Mouse (Mus musculus): ENCODE measurements around the gene Foxa3.
"Not testable (repeated sequence)": the region's sequence is repeated elsewhere in the genome, so short reads cannot be mapped to it uniquely, and the experiment has no call there.

Foxa3 gene

DNA sequence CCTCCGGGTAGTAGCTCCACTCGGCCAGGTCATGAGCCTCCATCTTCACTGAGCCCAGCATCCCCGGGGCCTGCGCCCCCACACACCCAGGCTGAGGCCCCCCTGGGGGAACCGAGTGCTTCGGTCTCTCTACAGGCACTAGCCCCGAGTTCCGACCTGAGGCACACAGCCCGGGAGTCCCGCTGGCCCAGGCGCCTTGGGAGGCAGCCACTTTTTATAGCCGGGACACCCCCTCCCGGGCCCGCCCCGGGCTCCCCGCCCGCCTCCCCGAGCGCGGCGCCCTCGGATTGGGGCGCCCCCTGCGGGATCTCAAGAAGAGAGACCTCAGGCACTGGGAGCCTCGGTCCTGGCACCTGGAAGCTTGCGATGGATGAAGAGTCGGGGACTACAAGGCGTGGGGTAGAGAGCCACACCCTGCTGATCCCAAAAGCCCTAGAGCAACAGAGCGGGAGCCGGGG lies at the start of gene Foxa3:
Foxa3 (minus strand) TSS at position 182 of the 458 bp plus-strand sequence.
- no peak for DNase-seq (ENCODE audit: low spot score)

DNA sequence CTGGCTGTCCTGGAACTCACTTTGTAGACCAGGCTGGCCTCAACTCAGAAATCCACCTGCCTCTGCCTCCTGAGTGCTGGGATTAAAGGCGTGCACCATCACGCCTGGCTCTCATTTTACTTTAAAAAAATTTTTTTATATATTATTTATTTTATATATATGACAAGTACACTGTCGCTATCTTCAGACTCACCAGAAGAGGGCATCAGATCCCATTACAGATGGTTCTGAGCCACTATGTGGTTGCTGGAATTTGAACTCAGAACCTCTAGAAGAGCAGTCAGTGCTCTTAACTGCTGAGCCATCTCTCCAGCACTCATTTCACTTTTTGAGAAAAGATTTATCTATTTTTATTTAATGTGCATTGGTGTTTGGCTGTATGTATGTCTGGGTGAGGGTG lies 47.7 kb upstream of the Foxa3 start:
- not testable (repeated sequence) for DNase-seq (ENCODE audit: low spot score)

DNA sequence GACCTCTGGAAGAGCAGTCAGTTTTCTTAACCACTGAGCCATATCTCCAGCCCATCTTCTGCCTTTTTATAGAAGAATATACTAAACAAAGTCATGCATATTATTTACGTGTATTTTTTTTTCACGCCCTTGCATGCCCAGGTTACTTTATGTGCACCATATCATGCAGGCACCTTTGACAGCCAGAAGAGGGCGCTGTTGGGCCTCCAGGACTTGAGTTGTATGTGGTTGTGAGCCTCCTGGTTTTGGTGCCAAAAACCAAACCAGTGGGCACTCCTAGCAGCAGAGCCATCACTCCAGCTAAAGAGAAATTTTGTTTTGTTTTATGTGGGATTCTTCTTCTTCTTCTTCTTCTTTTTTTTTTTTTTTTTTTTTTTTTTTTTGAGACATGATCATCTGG lies 46.2 kb upstream of the Foxa3 start:
- no peak for DNase-seq (ENCODE audit: low spot score)

DNA sequence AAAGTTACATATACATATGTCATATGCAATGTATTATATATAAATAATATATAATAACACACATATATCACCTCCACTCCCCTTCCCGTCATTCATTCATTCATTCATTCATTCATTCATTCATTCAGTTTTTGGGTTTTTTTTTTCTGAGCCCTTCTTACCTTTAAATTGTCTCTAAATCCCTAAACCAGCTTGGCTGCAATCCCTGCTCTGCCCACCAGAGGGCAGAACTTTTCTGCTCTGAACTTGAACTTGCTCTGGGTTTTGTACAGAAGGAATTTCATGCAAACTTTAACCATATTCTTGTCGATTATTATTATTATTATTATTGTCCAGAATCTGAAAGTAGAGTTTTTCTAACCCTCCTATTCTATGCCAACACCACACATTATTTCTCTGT lies 45.4 kb upstream of the Foxa3 start:
- DNase-seq (ENCODE audit: low spot score), result no peak

DNA sequence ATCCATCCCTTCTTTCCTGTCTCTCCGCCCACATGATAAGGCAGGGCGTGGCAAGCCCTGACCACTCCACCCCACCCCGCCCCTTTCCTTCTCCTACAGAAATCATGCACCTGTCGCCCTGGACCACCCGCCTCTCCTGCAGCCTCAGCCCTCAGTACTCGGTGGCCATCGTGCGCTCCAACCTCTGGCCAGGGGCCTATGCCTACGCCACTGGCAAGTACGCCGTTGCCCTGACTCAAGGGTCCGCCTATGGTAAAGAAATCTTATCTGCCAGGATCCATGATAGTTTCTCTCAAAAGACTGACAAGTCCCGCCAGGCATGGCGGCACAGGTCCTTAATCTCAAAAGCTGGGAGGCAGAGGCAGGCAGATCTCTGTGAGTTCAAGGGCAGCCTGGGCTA lies 44.6 kb upstream of the Foxa3 start:
- DNase-seq (ENCODE audit: low spot score), result no peak

DNA sequence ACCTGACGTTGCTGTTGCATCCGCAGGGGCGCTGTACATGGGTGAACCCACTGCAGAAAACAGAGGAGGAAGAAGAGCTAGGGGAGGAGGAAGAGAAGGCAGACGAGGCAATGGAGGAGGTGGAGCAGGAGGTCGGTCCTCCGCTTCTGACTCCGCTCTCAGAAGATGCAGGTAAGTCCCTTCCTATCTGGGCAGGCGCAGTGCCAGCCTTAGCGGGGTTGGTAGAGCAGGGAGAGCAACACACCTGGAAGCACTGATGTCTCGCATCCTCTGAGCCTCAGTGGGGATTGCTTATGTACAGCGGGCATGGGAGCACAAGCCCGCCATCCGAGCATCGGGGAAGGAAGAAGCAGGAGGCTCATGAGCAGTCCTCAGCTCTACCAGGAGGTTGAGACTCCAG lies 43.7 kb upstream of the Foxa3 start:
- no peak for DNase-seq (ENCODE audit: low spot score)

DNA sequence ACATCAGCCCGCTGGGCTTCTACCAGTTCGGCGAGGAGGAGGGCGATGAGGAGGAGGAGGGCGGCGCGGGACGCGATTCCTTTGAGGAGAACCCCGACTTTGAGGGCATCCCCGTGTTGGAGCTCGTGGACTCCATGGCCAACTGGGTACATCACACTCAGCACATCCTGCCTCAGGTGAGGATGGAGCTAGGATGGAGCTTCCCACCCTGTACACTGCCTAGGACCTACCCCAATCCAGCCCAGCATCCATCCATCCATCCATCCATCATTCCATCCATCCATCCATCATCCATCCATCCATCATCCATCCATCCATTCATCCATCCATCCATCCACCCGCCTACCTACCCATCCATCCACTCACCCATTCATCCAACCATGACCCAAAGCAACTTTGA lies 42.6 kb upstream of the Foxa3 start:
- no peak for DNase-seq (ENCODE audit: low spot score)

DNA sequence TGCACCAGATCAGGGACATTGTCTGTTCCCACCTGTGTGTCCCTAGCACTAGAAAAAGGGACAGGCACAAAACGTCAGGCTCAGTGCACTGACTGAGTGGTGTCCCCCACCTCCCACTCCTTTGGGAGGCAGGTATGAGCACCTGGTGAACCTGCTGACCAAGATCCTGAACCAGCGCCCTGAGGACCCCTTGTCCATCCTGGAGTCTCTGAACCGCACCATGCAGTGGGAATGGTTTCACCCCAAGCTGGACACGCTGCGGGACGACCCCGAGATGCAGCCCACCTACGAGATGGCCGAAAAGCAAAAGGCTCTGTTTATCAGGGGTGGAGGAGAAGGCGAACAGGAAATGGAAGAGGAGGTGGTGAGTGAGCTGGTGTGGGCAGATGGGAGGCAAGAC lies 34.1 kb upstream of the Foxa3 start:
- no peak for DNase-seq (ENCODE audit: low spot score)

DNA sequence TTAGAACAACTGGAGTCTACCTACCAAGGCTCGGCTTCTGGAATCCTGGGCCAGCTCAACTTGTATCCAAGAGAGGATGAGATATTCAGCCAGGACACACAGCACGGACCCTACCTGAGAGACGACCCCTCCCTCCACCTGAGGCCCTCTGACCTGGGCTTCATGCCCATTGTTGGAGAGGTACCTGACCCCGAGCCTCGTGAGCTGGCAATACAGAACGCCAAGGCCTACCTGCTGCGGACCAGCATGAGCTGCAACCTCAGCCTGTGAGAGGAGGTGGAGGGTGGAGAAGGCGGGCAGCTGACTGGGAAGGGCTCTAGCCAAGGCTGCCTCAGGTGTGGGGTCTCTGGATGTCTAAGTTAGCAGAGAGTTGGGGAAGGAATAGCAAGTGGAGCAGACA lies 31.8 kb upstream of the Foxa3 start:
- no peak for DNase-seq (ENCODE audit: low spot score)

DNA sequence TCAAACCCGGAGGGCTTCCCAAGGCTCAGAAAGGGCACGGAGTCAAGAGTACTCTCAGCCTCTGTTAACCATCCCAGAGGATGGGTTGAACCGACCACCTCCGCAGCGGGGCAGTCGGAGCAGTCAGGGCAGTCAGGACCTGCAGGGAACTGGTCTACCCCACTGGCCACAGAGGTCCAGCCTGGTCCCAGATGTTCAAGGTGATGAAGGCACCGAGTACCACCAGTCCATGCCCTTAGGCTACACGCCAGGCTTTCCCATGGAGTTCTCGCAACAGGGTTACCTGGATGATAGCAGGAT lies 31.4 kb upstream of the Foxa3 start:
- DNase-seq (ENCODE audit: low spot score), result no peak

DNA sequence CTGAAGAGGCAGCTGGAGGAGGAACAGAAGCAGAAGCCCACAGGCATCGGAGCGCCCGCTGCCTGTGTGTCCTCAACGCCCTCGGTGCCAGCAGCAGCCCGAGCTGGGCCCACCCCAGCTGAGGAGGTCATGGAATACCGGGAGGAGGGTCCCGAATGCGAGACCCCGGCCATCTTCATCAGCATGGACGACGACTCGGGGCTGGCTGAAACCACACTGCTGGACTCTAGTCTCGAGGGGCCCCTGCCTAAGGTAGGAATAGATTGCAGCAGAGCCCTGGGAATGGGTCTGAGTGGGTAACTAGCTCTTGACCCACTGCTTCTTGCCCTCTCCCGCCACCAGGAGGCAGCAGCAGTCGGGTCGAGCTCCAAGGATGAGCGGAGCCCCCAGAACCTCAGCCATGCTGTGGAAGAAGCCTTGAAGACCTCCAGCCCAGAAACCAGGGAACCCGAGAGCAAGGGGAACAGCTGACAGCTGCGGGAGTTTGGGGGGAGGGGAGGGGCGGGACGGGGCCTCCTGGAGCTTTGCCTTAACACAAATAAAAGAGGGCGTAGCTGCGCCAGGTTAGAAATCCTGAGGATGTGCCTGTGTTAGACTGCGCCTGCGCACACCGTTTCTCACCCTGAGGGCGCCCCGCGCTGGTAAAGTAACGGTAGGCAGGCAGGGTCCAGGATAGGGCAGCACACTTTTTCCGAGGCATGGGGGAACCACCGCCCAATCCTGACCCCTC lies 30.9 kb upstream of the Foxa3 start, which contains the start of gene Rsph6a:
Rsph6a (plus strand) TSS at position 644 of the 730 bp plus-strand sequence.
- no peak for DNase-seq (ENCODE audit: low spot score)

DNA sequence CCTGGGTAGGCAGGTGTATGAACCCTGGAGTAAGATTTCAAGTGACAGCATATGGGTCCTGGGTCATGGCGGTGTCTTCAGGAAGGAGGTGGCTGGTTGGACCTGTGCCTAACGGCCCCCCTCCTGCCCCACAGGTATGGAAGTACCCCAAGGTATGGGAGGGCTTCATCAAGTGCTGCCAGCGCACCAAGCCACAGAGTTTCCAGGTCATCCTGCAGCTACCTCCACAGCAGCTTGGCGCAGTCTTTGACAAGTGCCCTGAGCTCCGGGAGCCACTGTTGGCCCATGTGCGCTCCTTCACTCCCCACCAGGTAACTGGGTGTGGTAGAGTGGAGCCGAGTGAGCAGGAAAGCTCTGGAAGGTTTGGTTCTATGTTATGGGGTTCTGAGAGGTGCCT lies 29.8 kb upstream of the Foxa3 start:
- DNase-seq (ENCODE audit: low spot score), result no peak

DNA sequence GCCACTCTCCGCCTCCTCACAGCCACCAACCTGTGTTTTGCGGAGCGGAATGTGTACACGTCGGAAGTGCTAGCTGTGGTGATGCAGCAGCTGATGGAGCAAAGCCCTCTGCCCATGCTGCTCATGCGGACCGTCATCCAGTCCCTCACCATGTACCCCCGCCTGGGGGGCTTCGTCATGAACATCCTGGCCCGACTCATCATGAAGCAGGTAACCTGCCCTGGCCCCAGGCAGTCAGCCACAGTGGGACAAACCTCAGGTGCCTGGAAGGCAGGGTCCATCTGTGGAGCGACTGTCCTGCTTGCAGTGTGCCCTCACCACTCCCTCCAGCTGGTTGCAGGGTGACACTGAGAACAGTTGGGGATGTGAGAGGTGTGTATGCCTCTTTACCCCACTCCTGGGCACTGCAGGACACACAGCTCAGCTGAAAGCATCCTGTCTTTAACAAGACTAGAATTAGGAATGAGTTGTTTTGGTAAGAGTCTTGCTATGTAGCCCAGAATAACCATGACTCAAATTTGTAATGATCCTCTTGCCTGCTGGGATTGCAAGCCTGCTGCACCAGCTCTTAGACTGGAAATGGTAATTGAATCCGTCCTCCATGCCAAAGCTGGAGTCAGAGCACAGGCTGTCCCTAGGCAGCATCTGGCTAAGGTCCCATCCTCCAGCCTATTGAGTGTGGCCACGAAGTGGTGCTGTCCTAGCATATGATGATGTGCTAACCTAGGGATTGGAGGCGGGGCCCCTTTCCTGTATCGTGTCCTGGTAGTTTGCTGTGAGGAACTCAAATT lies 29.2 kb upstream of the Foxa3 start:
- no peak for DNase-seq (ENCODE audit: low spot score)

DNA sequence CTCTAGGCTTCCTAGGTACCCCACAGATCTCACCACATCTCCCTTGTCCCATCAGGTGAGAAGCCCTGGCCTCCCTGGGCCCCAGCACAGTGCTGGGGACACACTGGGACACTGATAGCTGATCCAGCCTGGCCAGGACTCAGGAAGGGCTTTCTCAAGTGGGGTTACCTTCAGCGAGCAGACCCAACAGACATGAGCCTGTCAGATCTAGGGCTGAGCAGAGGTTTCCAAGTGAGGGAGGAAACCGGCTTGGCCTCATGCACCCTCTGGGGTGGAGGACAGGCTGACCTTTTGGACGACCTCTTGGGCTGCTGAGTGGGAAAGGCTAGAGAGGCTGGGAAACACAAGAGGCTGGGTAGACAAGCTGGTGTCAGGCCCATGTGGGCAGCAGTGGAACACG lies 27.8 kb upstream of the Foxa3 start:
- DNase-seq (ENCODE audit: low spot score), result no peak

DNA sequence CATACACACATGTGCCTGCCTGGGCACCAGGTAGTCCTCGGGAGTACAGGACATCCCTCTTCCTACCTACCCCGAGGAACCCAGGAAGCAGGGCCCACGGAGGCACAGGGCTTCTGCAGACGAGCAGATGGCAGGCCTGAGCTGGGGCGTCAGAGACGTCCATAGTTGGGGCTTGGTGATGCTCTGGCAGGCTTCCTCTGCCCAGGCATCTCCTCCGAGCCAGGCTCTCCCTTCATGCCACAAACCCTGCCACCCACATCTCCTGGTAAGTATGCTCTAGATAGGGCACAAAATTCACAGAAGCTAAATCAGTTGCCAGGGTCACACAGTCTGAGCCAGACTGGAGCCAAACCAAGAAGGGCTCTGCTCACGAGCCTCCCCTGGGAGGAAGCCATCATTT lies 26.8 kb upstream of the Foxa3 start:
- no peak for DNase-seq (ENCODE audit: low spot score)

DNA sequence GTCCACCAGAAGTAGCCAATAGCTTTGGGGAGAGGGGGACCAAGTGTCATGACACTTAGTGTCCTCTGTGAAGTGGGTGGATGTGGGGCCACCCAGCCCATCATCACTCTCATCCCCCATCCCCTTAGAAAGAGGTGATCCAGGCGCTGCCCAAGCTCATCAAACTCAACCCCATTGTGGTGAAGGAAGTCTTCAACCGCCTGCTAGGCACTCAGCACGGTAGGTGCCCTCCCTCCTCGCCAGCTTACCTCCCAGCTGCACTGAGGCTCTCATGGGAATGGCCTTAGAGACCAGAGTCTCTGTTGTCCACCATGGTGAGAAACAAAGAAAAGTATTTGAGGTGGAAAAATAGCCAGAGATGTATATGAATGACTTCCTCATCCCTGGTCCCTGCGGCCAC lies 25.9 kb upstream of the Foxa3 start:
- no peak for DNase-seq (ENCODE audit: low spot score)

DNA sequence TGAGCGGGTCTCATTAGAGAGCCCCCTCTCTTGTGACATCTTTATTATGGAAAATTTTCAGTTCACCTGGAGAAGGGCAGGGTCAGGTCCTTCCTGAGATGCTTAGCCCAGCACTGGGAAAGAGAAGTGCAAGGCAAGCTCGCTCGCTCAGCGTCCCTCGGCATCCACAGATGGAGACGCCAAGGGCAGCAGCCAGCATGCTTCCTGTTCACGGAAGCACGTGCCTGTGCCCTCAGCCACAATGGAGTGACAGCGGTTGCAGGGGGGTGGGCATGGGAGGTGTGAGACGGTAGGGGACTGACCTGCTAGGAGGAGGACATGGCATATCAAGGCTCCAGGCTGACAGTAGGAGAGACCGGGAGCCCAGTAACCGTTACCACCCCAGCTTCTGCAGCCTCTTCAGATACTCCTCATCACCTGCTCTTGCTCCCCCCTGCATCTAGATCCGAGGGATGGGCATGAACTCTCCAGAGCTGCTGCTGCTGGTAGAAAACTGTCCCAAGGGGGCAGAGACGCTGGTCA lies 24.7 kb upstream of the Foxa3 start:
- DNase-seq (ENCODE audit: low spot score), result no peak

DNA sequence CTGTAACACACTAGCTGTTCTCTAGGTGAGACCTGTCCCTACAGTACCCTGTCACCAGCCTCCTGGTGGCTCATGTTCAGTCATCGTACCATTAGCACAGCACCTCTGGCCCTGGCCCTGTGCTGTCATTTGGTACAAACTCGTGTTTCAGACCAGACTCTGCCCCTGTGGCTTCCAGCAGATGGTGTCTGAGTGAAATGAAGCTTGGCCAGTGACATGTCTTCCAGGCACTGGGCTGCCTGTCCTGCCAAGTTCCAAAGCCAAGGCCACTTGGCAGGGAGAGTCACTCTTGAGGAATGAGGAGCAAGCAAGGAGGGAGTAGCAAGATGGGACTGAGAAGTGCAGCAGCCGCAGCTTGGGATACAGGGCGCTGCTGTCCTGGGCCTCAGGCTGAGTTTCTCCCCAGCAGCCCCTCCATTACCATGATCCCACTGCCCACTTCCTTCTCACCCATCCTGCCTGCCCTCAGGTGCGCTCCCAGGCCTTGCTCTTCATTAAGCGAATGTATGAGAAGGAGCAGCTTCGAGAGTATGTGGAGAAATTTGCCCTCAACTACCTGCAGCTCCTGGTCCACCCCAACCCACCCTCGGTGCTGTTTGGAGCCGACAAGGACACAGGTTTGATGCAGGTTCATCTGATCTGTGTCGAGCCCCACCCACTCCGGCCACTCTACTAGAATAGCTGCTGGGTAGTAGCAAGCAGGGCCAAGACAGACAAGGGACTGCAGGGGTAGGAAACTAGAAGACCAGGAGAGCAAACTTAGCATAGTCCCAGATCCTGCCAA lies 23.1 kb upstream of the Foxa3 start:
- DNase-seq (ENCODE audit: low spot score), result no peak

DNA sequence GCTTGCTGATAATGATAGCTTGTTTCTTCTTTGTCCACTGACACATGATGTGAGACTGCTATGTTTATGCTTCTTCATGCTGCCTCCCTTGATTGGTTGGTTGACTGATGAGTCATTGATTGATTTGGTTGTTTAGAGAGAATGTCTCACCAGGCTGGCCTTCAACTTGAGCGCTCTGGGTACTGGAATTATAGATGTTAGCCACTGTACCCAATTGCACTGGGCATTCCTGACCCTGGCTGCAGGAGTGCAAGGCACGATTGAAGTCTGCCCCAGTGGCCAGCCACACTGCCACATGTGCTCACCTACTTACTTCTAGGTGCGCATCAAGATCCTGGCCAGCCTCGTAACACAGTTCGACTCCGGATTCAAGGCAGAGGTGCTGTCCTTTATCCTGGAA lies 21.3 kb upstream of the Foxa3 start:
- DNase-seq (ENCODE audit: low spot score), result no peak

DNA sequence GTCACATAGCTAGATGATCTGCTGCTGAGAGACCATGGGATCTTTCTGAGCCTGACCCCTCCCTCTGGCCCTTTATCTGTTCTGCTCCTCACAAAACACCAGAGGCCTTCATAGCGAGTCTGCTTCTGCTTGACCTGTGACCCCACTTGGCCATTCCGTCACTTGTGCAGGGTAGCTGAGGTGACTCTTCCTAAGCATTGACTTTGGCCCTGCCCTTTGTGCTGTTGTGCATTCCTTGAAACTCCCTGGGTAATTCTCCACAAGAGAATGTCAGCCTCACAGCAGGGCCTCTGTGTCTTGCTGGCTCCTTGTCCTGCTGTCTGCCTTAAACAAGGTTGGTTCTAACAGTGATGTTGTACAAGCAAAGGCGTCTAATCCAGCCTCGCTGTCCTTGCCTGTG lies 8.3 kb upstream of the Foxa3 start:
- DNase-seq (ENCODE audit: low spot score), result no peak

DNA sequence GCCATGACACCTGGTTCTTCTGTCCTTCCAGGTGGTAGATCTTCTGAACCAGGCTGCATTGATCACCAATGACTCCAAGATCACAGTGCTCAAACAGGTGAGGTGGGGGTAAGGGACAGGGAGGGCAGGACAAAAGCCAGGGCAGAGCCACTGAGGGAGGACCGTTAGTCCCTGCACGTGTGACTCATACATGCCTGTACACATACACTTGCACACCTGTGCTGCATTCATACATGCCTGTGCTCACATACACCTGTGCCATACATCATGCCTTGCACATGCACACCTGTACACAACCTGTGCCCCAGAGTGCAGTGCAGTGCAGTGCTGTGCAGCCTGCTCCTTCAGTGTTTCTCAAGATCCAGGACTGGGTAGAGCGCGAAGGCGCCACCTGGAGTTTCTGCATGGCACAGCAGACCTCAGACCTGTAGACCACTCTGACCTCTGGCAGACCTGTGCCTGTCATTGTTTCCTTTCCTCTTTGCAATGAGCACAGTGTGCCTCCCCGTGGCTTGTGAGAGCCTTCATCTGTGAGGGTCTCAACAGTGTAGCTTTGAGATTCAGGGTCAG lies 5.8 kb upstream of the Foxa3 start:
- DNase-seq (ENCODE audit: low spot score), result no peak

DNA sequence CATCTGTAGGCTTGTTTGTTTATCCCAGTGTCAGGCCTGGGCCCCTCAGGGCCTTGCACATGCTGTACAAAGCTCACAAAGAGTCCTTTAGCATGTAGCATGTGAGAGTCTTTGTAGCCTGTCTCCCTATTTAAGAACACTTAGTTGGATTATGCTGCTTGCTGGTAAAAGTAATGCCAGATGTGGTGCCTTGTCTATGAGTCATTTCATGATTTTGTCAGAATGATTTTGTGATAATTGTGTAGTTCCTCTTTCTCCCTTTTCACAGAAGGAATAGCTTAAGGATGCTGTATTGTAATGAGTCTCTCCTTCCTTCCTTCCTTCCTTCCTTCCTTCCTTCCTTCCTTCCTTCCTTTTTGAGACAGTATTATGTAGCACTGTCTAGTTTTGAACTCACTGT lies 4.7 kb upstream of the Foxa3 start:
- DNase-seq (ENCODE audit: low spot score), result no peak

Measured in urinary bladder, postnatal 10 days (tissue).